Mouse (Mus musculus) forebrain, embryonic 15.5 days (tissue): ENCODE measurements around the gene Kremen2. TPM values are rescaled to one million over a fixed set of nuclear protein-coding genes. Genes with fewer than 3 reads are reported as not detected.

ENCODE experiments used
- ATAC-seq: fragments of 200-750 bp; cut with Nextera tagmentation; replicated peaks from 2 replicates; pipeline ENCODE4 v1.8.0; 2017; ENCODE audit warnings: mild to moderate bottlenecking, moderate TSS enrichment, moderate library complexity
- H3K27ac ChIP-seq: fragments of 300-500 bp; sonication (generic); replicated peaks from 2 replicates; pipeline ENCODE4 v1.5.1; 2015; ENCODE audit warnings: mild to moderate bottlenecking, inconsistent platforms
- H3K27me3 ChIP-seq: fragments of 300-500 bp; sonication (generic); 2 replicates; pipeline ENCODE4 v1.6.1; 2015; ENCODE audit warnings: inconsistent platforms
- H3K36me3 ChIP-seq: fragments of 300-500 bp; sonication (generic); 2 replicates; pipeline ENCODE4 v1.6.1; 2015; ENCODE audit warnings: mild to moderate bottlenecking, inconsistent platforms
- H3K4me1 ChIP-seq: fragments of 300-500 bp; sonication (generic); 2 replicates; pipeline ENCODE4 v1.6.1; 2015; ENCODE audit warnings: inconsistent platforms
- H3K4me2 ChIP-seq: fragments of 300-500 bp; sonication (generic); replicated peaks from 2 replicates; pipeline ENCODE4 v1.6.1; 2015; ENCODE audit warnings: mild to moderate bottlenecking, inconsistent platforms
- H3K4me3 ChIP-seq: fragments of 300-500 bp; sonication (generic); 2 replicates; pipeline ENCODE4 v1.5.1; 2015; ENCODE audit warnings: mild to moderate bottlenecking, inconsistent platforms
- H3K9ac ChIP-seq: fragments of 300-500 bp; sonication (generic); replicated peaks from 2 replicates; pipeline ENCODE4 v1.6.1; 2015; ENCODE audit warnings: mild to moderate bottlenecking, inconsistent platforms
- H3K9me3 ChIP-seq: fragments of 300-500 bp; sonication (generic); 2 replicates; pipeline ENCODE4 v1.6.1; 2016; ENCODE audit warnings: inconsistent platforms
- WGBS: fragments of 180-500 bp; shearing (Covaris S2); methylation state at CpG from one replicate; pipeline ENCODE4 v1.1.7; 2015; ENCODE audit warnings: mixed read lengths; 5-methylcytosine and 5-hydroxymethylcytosine counted together
- polyA plus RNA-seq: library from polyadenylated mRNA; unstranded; fragments of >200 nt; fragmentation: Nextera tagmentation; extraction: Ambion mirVana; gene quantifications from 2 replicates; pipeline ENCODE4 v1.2.1, GENCODE M21; 2015

Kremen2 gene
- polyA plus RNA-seq, 1 experiment from 2014 or later = 0.48 TPM

DNA sequence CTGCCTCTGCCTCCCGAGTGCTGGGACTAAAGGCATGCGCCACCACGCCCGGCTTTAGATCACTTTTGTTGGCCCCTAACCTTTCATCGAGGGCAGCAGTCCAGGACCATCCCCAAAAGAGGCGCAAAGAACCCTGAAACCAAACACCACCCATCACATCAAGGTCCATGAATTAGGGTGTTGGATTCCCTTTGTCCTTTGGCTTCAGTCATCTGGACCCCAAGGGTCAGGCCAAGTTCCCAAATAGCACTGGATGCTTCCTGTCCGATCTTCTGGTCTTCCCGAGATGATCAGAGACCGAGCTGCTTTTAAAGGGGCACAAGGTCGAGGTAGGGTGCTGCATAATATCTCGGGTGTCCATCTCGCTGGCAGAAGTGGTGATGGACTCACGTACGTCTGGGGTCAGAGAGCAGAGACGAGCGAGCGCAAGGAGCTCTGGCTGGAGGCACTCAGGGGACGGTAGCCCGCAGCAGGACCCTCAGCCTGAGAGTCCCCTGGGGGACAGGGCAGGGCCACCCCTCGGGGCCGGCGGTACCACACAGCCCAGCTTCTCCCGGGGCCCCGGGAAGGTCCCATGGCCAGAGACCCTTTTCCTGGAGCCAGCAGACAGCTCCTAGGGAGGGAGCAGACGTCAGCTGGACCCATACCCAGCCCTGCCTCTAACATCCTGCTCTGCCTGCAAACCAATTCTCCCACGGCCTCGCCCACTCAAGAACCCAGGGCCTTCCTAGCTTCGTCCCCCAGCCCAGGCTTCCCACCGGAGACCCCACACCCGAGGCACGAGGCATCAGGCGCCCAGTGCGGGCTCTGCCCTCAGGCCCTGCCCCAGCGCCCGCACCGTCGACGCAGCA lies 4.0 kb downstream of the Kremen2 start:
- Histone ChIP-seq H3K27me3 (peaks cover 61% of the 10 kb centered on the region), H3K27ac (no peak overlapping the region), H3K4me3 (peak overlapping the region; percentile 31; the same call in 1 of the 2 replicates), H3K36me3 (peaks cover 8% of the 10 kb centered on the region; the same call in 1 of the 2 replicates), H3K9me3 (no peaks in the 10 kb centered on the region), H3K9ac (no peak overlapping the region), H3K4me1 (peaks cover 53% of the 10 kb centered on the region), H3K4me2 (peak overlapping the region; percentile 43)
- WGBS = 53% methylated on average over 38 of the region's 38 CpGs
- no peak for ATAC-seq

DNA sequence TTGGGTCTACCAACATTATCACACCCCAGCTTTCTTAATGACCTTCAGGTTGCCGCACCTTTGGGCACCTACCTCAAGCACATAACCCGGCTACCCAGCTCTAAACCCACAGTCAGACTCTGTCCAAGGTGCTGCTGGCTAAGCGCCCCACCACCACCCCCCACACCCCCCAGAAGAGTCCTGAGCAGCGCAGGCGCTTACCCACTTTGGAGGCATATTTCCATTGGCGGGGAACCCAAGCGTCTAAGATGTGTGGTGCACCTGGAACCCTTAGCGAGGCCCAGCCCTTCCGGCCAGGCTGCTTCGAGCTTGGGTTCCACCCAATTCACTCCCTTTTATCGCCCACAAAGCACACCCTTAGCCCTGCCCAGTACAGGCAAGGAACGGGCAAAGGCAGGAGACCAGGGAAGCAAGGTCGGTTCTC lies 5.0 kb downstream of the Kremen2 start, which contains the start of gene Paqr4:
Paqr4 (minus strand) TSS at position 270 of the 424 bp plus-strand sequence.
- Histone ChIP-seq H3K27me3 (peaks cover 51% of the 10 kb centered on the region), H3K27ac (peak within 1 kb of the TSS; percentile 78), H3K36me3 (peaks cover 13% of the 10 kb centered on the region), H3K4me1 (peaks cover 46% of the 10 kb centered on the region), H3K4me3 (peak within 1 kb of the TSS; percentile 89), H3K9ac (peak within 1 kb of the TSS; percentile 78), H3K4me2 (peak within 1 kb of the TSS; percentile 94), H3K9me3 (no peaks in the 10 kb centered on the region)
- ATAC-seq = no peak
- 7% methylated on average over 13 of the region's 13 CpGs for WGBS

DNA sequence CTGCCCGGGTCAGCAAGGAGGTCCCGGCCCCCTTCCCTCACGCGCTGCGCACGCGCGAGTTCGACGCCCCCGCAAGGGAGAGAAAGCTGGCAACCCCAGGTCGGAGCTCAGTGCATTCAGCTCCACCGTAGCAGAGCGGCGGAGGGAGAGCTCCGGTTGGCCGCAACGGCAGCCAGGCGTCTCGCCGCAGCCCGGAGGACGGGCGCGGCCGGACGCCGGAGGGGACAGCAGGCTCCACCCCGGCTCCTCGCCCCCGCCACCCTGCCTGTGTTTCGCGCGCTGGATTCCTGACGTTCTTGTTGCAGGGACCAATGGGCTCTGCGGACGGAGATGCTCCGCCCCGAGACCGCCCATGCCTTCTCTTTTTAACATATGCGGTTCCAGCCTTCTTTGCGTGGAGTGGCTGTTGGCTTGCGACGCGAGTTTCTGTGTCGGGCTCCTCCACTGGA lies 5.5 kb downstream of the Kremen2 start:
- peaks cover 47% of the 10 kb centered on the region for H3K27me3 ChIP-seq
- peaks cover 42% of the 10 kb centered on the region for H3K4me1 ChIP-seq
- peaks cover 13% of the 10 kb centered on the region for H3K36me3 ChIP-seq
- peak; percentile 86 for ATAC-seq
- WGBS = under 1% methylated on average over 45 of the region's 46 CpGs
- peak overlapping the region; percentile 78 for H3K27ac ChIP-seq
- peak overlapping the region; percentile 94 for H3K4me2 ChIP-seq
- peak overlapping the region; percentile 89 for H3K4me3 ChIP-seq
- peak overlapping the region; percentile 78 for H3K9ac ChIP-seq
- H3K9me3 ChIP-seq = no peaks in the 10 kb centered on the region

DNA sequence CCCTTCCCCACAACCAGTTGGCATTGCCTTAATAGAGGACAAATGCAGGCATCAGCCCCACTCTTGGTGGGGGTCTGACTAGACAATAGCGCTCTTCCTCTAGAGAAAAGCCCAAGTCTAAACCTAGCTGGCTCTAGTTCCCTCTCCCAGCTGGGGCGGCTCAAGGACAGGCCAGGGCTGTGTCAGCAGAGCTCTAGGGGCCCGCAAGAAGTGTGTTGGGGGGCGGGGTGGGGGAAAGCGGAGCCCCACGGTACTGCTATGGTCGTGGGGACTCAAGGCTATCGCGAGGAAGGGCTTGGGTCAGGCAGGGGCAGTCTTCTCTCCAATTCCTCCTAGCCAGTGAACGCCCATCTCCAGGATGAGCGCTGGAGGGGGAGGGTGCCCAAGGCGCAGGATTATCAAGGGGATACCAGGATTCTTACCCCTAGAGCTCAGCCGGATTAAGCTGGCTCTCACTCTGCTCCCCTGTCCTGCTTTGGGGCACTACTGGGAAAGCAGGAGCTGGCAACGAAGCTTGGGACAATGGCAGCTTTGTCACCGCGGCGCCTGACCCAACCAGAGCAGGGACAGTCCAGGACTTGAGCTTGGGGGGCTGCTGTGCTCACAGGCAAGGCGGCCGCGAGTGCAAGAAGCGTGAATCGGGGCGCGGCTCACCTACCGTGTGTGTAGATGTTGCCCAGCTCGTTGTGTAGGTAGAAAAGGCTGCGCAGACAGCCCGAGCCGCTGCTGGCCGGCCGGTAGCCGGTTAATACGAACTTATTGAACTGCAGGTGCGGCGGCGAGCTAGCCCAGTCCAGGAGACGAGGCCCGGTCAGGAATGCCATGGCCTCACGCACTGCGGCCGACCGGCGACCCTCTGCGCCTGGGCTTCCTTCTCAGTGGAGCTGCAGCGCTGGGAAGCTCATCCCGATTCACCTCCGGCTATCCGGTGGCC lies 6.2 kb downstream of the Kremen2 start:
- Histone ChIP-seq H3K4me2 (peak overlapping the region; percentile 94), H3K9me3 (no peaks in the 10 kb centered on the region), H3K27me3 (peaks cover 40% of the 10 kb centered on the region), H3K4me1 (peaks cover 35% of the 10 kb centered on the region), H3K27ac (peak overlapping the region; percentile 78), H3K36me3 (peaks cover 13% of the 10 kb centered on the region), H3K4me3 (peak overlapping the region; percentile 89), H3K9ac (peak overlapping the region; percentile 78)
- peak; percentile 34 for ATAC-seq
- under 1% methylated on average over 48 of the region's 48 CpGs for WGBS

DNA sequence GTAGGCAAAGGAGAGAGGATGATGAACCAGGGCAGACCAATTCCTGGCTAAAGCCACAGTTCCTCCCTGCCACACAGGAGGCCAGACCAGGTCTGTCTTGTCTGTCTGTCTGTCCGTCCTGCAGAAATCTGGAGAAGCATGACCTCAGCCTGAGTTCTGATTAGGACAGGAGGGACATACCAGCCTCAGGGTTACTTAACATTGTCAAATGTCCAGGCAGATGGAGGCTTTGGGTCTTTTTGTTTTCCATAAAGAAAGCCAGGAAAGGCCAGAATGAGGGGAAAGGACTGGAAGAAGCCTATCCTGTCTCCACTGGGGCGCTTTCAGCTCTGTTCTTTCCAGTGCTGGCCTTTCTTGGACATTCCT lies 6.8 kb downstream of the Kremen2 start:
- no peak for ATAC-seq
- peaks cover 33% of the 10 kb centered on the region for H3K27me3 ChIP-seq
- H3K9me3 ChIP-seq = no peaks in the 10 kb centered on the region
- 24% methylated on average over 2 of the region's 2 CpGs for WGBS
- H3K27ac ChIP-seq = 0 out of 2 replicates have a peak overlapping the region, but pooled peaks have one; percentile 78
- peak overlapping the region; percentile 94 for H3K4me2 ChIP-seq
- peak overlapping the region; percentile 89 for H3K4me3 ChIP-seq
- peaks cover 35% of the 10 kb centered on the region for H3K4me1 ChIP-seq
- H3K9ac ChIP-seq = peak overlapping the region; percentile 78
- H3K36me3 ChIP-seq = peaks cover 13% of the 10 kb centered on the region

DNA sequence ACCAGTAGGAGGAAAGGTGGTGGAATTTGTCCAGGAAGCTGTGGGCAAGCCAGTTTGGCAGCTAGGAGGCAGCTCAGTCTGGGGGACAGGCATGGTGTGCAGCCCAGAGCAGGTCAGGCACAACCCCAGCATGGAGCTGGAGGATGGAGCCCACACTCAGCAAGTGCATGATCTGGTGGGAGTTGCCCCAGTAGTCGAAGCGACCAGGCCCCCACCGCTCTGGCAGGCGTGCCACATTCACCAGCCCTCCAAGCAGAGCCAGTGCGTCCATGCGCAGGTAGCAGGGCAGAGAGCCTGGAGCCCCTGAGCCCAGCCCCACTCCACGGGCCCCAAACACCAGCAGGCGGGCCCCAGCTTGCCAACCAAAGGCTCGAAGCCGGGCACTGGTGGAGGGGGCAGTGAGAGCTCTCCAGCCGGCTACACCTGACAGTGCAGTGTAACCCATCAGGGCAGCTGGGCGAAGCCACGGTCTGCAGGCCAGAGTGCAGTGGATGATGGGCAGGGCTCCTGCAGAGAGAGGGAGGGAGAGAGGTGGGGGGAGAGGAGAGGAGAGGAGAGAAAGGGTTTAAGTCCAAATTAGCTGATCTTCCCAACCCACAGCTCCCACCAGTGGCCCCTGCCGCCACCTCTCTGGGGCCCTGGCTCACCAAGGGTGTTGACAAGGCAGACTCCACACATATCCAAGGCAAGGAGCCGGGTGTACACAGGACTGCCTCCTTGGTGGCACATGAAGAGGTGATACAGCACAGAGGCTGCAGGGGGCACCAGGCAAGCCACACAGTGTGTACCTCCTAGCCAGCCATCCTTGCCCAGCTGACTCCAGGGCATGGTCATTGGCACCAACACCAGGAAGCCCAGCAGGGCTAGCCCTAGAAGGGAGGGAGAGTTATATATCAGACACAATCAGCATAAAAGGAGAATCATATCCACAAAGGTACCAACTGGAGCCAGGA lies 7.9 kb downstream of the Kremen2 start:
- H3K4me2 ChIP-seq = peak overlapping the region; percentile 94
- H3K4me1 ChIP-seq = peaks cover 35% of the 10 kb centered on the region
- 62% methylated on average over 15 of the region's 15 CpGs for WGBS
- H3K9me3 ChIP-seq = no peaks in the 10 kb centered on the region
- H3K4me3 ChIP-seq = 0 out of 2 replicates have a peak overlapping the region, but pooled peaks have one; percentile 89
- peaks cover 13% of the 10 kb centered on the region for H3K36me3 ChIP-seq
- no peak overlapping the region for H3K9ac ChIP-seq
- no peak overlapping the region for H3K27ac ChIP-seq
- no peak for ATAC-seq
- H3K27me3 ChIP-seq = peaks cover 23% of the 10 kb centered on the region

DNA sequence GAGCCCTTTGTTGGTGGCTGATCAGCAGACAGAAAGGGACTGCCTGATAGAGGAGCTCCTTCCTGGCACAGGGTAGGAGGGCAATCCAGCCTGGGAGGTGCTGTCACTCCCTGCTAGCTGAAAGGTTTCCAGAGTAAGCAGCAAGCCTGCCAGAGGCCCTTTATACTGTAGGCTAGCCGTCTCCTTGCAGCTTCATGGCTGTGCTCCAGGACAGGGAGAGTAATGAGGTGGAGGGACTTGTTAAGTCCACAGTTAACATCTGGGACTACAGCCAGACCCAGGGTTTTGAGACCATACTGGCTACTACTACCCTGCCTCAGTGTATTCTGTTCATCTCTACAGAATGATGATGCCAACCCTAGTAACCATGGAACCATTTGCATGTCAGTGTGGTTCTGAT lies 11.3 kb downstream of the Kremen2 start:
- no peak overlapping the region for H3K4me3 ChIP-seq
- no peaks in the 10 kb centered on the region for H3K27me3 ChIP-seq
- H3K4me1 ChIP-seq = peaks cover 17% of the 10 kb centered on the region
- no peak overlapping the region for H3K9ac ChIP-seq
- no peak for ATAC-seq
- no peak overlapping the region for H3K27ac ChIP-seq
- H3K36me3 ChIP-seq = peaks cover 13% of the 10 kb centered on the region
- no peak overlapping the region for H3K4me2 ChIP-seq
- H3K9me3 ChIP-seq = no peaks in the 10 kb centered on the region
- 36% methylated on average over 1 of the region's 1 CpGs for WGBS

DNA sequence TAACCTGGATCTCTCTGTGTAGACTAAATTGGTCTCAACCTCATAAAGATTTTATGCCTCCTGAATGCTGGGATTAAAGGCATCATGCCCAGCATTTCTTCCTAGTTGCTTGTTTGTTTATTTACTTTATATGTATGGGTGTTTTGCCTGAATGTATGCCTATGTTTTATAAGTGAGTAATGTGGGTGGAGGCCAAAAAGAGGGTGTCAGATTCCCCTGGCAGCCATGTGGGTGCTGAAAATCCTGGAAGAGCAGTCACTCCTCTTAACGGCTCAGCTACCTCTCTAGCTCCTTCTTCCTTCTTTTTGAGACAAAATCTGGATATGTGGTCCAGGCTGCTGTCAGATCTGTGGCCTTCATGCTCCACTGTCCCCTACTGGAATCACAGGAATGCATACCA lies 15.2 kb downstream of the Kremen2 start:
- no peak for ATAC-seq
- WGBS = 87% methylated on average over 1 of the region's 1 CpGs
- Histone ChIP-seq H3K9me3 (no peaks in the 10 kb centered on the region), H3K36me3 (no peaks in the 10 kb centered on the region; the same call in 1 of the 2 replicates), H3K4me1 (peaks cover 14% of the 10 kb centered on the region), H3K4me3 (no peak overlapping the region), H3K4me2 (no peak overlapping the region), H3K27ac (no peak overlapping the region), H3K9ac (no peak overlapping the region), H3K27me3 (no peaks in the 10 kb centered on the region)

DNA sequence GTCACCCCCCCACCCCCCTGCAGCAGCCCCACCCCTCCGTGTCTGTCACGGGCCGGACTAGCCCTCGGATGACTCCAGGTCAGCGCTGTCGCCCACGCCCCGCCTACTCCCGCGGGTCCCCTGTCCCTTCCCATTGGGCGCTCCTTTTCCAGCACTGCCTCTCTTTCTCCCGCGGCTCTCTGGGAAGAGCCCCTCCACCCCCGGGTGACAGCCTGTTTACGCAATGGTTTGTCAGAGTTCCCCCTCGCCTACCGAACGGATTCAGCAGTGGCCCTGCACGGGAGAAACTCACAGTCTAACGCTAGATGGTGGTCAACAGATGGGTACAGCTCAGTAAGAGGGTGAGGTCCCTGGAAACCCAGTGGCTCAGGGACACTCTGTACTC lies 18.9 kb downstream of the Kremen2 start:
- Histone ChIP-seq H3K4me2 (peak overlapping the region; percentile 88), H3K4me3 (peak overlapping the region; percentile 97), H3K9ac (peak overlapping the region; percentile 62), H3K9me3 (no peaks in the 10 kb centered on the region), H3K36me3 (no peaks in the 10 kb centered on the region), H3K27me3 (no peaks in the 10 kb centered on the region), H3K27ac (peak overlapping the region; percentile 61), H3K4me1 (peaks cover 14% of the 10 kb centered on the region)
- WGBS = under 1% methylated on average over 20 of the region's 20 CpGs
- ATAC-seq = peak; percentile 74

DNA sequence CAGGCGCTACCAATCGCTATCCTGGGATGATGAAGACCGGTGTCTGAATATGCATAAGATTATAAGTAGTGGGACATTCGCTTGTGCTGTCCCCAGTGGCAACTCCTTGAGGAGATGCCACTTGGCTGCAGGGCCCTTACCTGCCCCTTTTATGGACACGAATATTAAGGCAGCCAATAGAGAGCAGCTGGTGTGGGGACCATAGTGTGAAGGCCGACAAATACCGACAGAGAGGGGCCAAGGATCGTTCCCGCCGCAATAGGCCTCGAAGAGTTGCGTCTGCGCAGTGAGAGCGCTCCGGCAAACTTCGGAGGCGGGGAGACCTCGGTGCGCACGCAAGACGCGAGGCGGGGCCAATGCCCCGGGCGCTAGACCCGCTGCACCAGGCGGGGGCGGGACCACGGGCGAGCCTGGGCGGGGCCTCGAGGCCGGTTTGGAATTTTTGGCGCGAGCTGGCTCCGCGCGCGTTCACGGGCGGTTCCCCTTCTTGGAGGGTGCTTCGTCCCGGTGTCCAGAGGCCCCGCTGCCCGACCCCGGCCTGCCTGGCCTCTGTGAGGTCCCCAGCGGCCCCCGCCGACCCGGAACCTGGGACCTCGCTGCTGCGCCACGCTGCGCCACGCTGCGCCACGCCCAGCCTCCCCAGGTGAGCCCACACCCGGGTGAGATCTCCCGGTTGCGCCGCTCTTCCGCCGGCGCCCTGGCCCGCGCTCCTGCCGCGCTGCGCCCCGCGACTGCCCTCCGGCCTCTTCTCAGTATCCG lies 19.5 kb downstream of the Kremen2 start, which contains the start of gene Pkmyt1:
Pkmyt1 (plus strand) TSS at position 338 of the 759 bp plus-strand sequence.
- Histone ChIP-seq H3K9ac (peak within 1 kb of the TSS; percentile 67), H3K36me3 (no peaks in the 10 kb centered on the region), H3K4me1 (peaks cover 14% of the 10 kb centered on the region), H3K4me2 (peak within 1 kb of the TSS; percentile 88), H3K27me3 (no peaks in the 10 kb centered on the region), H3K4me3 (peak within 1 kb of the TSS; percentile 97), H3K27ac (peak within 1 kb of the TSS; percentile 65), H3K9me3 (no peaks in the 10 kb centered on the region)
- 1% methylated on average over 72 of the region's 73 CpGs for WGBS
- peak; percentile 95 for ATAC-seq
